Mouse (Mus musculus) heart, postnatal 0 days (tissue): ENCODE data around the gene Cd300lg.

ENCODE experiments used
- CTCF ChIP-seq: IDR thresholded peaks from 2 replicates; pipeline ENCODE4 v1.5.1; 2016; ENCODE audit warnings: antibody characterized with exemption, control low read depth, low read depth
- EP300 ChIP-seq: IDR thresholded peaks from 2 replicates; pipeline ENCODE4 v1.6.1; 2016; ENCODE audit warnings: antibody characterized with exemption, low read depth

DNA sequence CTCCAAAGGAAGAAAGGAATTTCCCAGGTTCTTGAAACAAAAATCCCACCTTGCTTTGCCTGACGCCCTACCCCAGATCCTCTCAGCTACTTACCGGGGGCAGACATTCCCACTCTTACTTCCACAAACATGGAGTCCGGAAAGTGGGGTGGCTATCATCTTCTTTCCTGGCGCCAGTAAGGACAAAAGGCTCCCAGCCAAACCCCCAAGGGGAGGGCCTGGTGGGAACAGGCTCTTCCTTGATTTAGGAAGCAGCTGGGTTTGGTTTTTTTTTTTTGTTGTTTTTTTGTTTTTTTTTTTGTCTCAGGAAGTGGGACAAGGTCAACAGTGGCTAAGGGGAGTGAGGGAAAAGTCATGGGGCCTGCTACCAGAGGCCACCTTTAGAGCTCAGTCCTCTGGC is 10.2 kb downstream of the Cd300lg start:
- no peak for TF ChIP-seq CTCF
- TF ChIP-seq EP300 = peak; percentile 93
